Mouse (Mus musculus) ES-Bruce4 (cell line): ENCODE measurements around the gene Ndufa11. TPM values are rescaled to one million over a fixed set of nuclear protein-coding genes. Genes with fewer than 3 reads are reported as not detected.

Experiments
- H3K27ac ChIP-seq: 2 replicates; pipeline ENCODE4 v1.5.1; 2012; ENCODE audit warnings: low read length, inconsistent platforms; ENCODE audit not compliant: insufficient read depth
- H3K27me3 ChIP-seq: 2 replicates; pipeline ENCODE4 v1.6.1; 2012; ENCODE audit warnings: mild to moderate bottlenecking, low read length, inconsistent platforms; ENCODE audit not compliant: control insufficient read depth, poor library complexity, insufficient read depth, severe bottlenecking
- H3K36me3 ChIP-seq: 2 replicates; pipeline ENCODE4 v1.6.1; 2012; ENCODE audit warnings: inconsistent platforms, mild to moderate bottlenecking, low read length, moderate library complexity; ENCODE audit not compliant: control insufficient read depth, poor library complexity, insufficient read depth, severe bottlenecking
- H3K4me1 ChIP-seq: one replicate; pipeline ENCODE4 v1.8.1; 2011; ENCODE audit warnings: low read length; ENCODE audit not compliant: control insufficient read depth, insufficient read depth
- H3K4me3 ChIP-seq: 2 replicates; pipeline ENCODE4 v1.5.1; 2011; ENCODE audit warnings: low read depth, mild to moderate bottlenecking, low read length
- H3K9ac ChIP-seq: 2 replicates; pipeline ENCODE4 v1.6.1; 2012; ENCODE audit warnings: low read depth, mild to moderate bottlenecking, inconsistent platforms; ENCODE audit not compliant: poor library complexity, severe bottlenecking
- H3K9me3 ChIP-seq: replicated peaks from 2 replicates; pipeline ENCODE4 v1.6.1; 2012; ENCODE audit warnings: mild to moderate bottlenecking, low read length, inconsistent platforms; ENCODE audit not compliant: control insufficient read depth, poor library complexity, insufficient read depth, severe bottlenecking
- CTCF ChIP-seq: IDR thresholded peaks from one replicate; pipeline ENCODE4 v1.8.1; 2011; ENCODE audit warnings: low read depth, low read length
- EP300 ChIP-seq: IDR thresholded peaks from 2 replicates; pipeline ENCODE4 v1.6.1; 2011; ENCODE audit warnings: low read depth, low read length; ENCODE audit not compliant: insufficient read depth
- POLR2A ChIP-seq: IDR thresholded peaks from one replicate; pipeline ENCODE4 v1.8.1; 2011; ENCODE audit warnings: low read length; ENCODE audit not compliant: insufficient read depth
- polyA plus RNA-seq: library from polyadenylated mRNA; stranded (reverse); fragments of >200 nt; gene quantifications from 2 replicates; pipeline ENCODE4 v1.2.4, GENCODE M21; 2011; ENCODE audit warnings: low read depth; ENCODE audit not compliant: missing spikeins, insufficient read depth, insufficient read length

Ndufa11 gene
- polyA plus RNA-seq, 1 experiment = 152 TPM

DNA sequence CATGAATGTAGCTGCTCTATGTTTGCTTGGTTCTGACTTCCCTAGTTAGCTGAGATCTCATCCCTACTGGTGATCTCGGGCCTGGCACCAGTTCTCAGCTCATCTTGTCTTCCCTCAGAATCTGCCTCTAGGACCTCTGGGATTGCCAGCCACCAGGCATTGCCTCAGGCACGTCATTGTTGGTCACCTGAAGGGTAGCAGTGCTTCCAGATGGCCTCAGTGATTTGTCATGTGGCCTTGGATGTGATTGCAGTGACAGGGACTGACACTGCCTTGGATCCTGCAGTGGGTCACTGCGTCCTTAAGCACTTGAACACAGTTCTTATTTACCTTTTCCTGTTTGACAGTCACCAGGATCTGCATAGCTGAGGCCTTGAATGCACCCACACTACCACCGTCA lies 35.8 kb upstream of the Ndufa11 start:
- no peaks in the 10 kb centered on the region for H3K9me3 ChIP-seq
- no peak overlapping the region for H3K4me3 ChIP-seq
- H3K27ac ChIP-seq = no peak overlapping the region
- H3K27me3 ChIP-seq = no peaks in the 10 kb centered on the region
- peaks cover 1% of the 10 kb centered on the region for H3K4me1 ChIP-seq
- TF ChIP-seq POLR2A (no peak), CTCF (no peak), EP300 (no peak)
- no peak overlapping the region for H3K9ac ChIP-seq
- H3K36me3 ChIP-seq = peaks cover 17% of the 10 kb centered on the region

DNA sequence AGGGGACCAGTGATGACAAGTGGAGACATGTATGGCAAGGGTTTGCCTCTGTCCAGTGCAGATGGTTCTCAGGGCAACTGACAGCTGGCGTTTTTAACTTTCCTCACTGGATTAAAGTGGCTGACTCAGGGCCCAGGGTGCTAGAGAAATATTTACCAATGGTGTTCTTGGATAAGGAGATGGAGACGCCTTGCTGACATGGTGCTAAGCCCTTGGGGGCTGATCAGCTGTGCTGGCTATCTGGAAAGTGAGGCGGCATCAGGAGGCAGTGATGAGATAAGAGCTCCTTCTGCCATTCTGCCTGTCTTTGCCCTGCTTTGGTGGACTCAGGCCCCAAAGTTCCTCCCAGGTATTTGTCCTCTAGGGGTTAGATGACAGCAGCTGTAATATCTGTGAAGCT lies 34.7 kb upstream of the Ndufa11 start:
- TF ChIP-seq POLR2A (no peak), EP300 (no peak), CTCF (no peak)
- Histone ChIP-seq H3K27ac (no peak overlapping the region), H3K4me1 (peaks cover 1% of the 10 kb centered on the region), H3K4me3 (no peak overlapping the region), H3K36me3 (peaks cover 24% of the 10 kb centered on the region), H3K27me3 (no peaks in the 10 kb centered on the region), H3K9ac (no peak overlapping the region), H3K9me3 (no peaks in the 10 kb centered on the region)

DNA sequence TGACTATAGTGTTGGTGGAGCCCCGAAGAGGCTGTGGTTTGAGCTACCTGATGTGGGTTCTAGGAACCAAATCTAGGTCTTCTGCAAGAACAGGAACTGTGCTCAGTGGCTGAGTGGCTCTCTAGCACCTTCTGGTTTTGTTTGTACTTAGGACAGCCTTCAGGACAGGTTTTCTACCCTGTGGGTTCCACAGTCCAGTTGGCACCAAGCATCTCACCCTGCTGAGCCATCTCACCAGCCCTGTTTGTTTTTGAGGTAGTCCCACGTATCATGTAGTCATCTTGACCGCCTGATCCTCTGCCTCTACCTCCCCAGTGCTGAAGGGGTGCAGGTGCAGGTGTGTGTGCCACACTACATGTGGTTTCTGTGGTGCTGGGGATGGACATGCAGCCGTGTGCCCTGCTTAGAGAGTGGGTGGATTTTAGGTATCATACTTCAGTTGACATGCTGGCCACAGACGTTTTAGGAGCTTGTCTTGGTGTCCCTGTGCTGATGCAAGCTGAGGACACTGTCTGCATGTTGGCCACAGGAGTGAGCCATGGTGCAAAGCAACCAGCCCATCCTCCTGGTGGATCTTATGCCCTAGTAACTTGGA lies 33.9 kb upstream of the Ndufa11 start:
- TF ChIP-seq EP300 = no peak
- TF ChIP-seq CTCF = no peak
- no peak for TF ChIP-seq POLR2A

DNA sequence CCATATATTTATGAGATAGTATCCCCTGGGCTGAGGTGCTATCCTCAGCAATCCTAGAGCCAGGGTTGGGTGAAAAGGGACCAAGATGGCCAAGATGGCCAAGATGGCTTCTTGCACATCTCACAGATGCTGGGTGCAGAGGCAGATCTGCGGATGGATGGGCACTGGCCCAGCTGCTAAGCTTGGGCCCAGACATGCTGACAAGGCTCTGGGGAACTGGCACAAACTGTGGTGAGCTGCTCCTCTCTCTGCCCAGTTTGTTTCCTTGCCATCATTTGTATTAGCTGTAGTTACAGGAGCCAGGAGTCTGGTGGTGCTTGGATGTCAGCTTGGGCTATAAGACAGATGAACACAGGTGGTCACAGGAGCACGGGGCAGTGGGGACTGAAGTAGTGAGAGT lies 32.9 kb upstream of the Ndufa11 start:
- Histone ChIP-seq H3K9me3 (no peaks in the 10 kb centered on the region), H3K4me1 (no peaks in the 10 kb centered on the region), H3K36me3 (peaks cover 27% of the 10 kb centered on the region), H3K4me3 (no peak overlapping the region), H3K27ac (no peak overlapping the region), H3K9ac (no peak overlapping the region), H3K27me3 (no peaks in the 10 kb centered on the region)
- TF ChIP-seq CTCF = no peak
- no peak for TF ChIP-seq POLR2A
- no peak for TF ChIP-seq EP300

More for the DNA sequence above, 33.9 kb upstream of the Ndufa11 start:
- no peaks in the 10 kb centered on the region for H3K9me3 ChIP-seq
- no peak overlapping the region for H3K9ac ChIP-seq
- no peaks in the 10 kb centered on the region for H3K27me3 ChIP-seq
- H3K4me1 ChIP-seq = peaks cover 1% of the 10 kb centered on the region
- H3K27ac ChIP-seq = no peak overlapping the region
- H3K36me3 ChIP-seq = peaks cover 27% of the 10 kb centered on the region
- H3K4me3 ChIP-seq = no peak overlapping the region

DNA sequence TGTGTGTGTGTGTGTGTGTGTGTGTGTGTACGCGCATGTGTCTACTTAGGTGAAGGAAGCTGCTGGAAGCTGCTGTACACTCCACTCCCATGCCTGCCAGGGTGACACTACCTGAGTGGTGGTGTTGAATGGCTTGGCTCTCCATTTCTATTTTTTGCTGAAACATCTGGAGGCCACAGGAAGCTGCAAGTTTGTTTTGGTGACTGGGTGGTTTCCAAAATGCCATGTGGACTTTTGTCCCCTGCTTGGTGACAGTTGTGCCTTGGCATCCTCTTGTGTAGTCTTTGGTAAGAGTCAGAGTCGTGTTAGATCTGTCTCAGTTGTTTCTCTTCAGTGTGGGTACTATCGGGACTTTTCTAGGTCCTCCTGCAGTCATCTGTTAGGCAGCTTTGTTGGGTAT lies 30.8 kb upstream of the Ndufa11 start:
- no peak for TF ChIP-seq POLR2A
- H3K9me3 ChIP-seq = no peaks in the 10 kb centered on the region
- H3K9ac ChIP-seq = no peak overlapping the region
- peaks cover 27% of the 10 kb centered on the region for H3K36me3 ChIP-seq
- no peaks in the 10 kb centered on the region for H3K4me1 ChIP-seq
- no peak overlapping the region for H3K4me3 ChIP-seq
- no peaks in the 10 kb centered on the region for H3K27me3 ChIP-seq
- no peak overlapping the region for H3K27ac ChIP-seq

DNA sequence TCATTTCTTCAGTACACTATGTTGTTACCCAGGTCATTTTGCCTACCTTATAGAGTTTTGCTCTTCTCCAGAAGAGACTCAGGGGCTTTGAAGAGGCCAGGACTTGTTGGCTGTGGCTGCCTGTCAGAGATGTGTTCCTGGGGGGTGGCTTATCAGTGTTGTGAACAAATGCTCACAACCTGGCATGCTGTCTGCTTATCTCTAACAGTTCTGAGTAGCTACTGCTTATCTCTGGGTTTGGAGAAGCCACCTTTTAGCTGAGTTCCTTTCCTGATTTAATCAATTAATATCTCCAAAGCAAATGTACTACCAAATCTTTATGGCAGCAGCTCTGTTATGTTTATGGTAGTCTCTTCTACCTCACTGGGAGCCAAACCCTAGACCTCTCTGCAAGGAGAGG lies 29.5 kb upstream of the Ndufa11 start:
- TF ChIP-seq EP300 (no peak), CTCF (no peak), POLR2A (no peak)
- Histone ChIP-seq H3K36me3 (peaks cover 27% of the 10 kb centered on the region), H3K4me3 (no peak overlapping the region), H3K27ac (no peak overlapping the region), H3K27me3 (no peaks in the 10 kb centered on the region), H3K4me1 (no peaks in the 10 kb centered on the region), H3K9ac (no peak overlapping the region), H3K9me3 (no peaks in the 10 kb centered on the region)
